Mouse (Mus musculus): ENCODE data around the gene Akap6.

The Akap6 gene

GRCm38 (mm10) chr12:53066321-53066720 is 367.1 kb downstream of the Akap6 start:
- Histone ChIP-seq H3K4me1 (replicated peaks; ENCODE audit: low read depth, low read length) (peaks cover 28% of the 10 kb centered on the region), H3K9me3 (ENCODE audit: low read length) (no peaks in the 10 kb centered on the region), H3K27me3 (ENCODE audit: insufficient read depth, low read length) (no peaks in the 10 kb centered on the region), H3K4me3 (replicated peaks; ENCODE audit: low read length) (no peak overlapping the region), H3K36me3 (ENCODE audit: insufficient read depth, low read length) (no peaks in the 10 kb centered on the region)
- TF ChIP-seq NANOG (IDR thresholded peaks at IDR 0.05; ENCODE audit: borderline replicate concordance, low read length) (no peak), CTCF (conservative IDR thresholded peaks at IDR 0.05; ENCODE audit: low read length) (no peak), POU5F1 (IDR thresholded peaks at IDR 0.05; ENCODE audit: borderline replicate concordance, low read length) (no peak)

GRCm38 (mm10) chr12:53070907-53071306 is 371.7 kb downstream of the Akap6 start:
- no peaks in the 10 kb centered on the region for H3K36me3 ChIP-seq (ENCODE audit: insufficient read depth, low read length)
- H3K4me1 ChIP-seq (replicated peaks; ENCODE audit: low read depth, low read length) = no peaks in the 10 kb centered on the region
- no peaks in the 10 kb centered on the region for H3K27me3 ChIP-seq (ENCODE audit: insufficient read depth, low read length)
- no peaks in the 10 kb centered on the region for H3K9me3 ChIP-seq (ENCODE audit: low read length)
- no peak for TF ChIP-seq NANOG (IDR thresholded peaks at IDR 0.05; ENCODE audit: borderline replicate concordance, low read length)
- TF ChIP-seq CTCF (conservative IDR thresholded peaks at IDR 0.05; ENCODE audit: low read length) = no peak
- no peak for TF ChIP-seq POU5F1 (IDR thresholded peaks at IDR 0.05; ENCODE audit: borderline replicate concordance, low read length)
- H3K4me3 ChIP-seq (replicated peaks; ENCODE audit: low read length) = no peak overlapping the region

GRCm38 (mm10) chr12:53076595-53077400 is 377.6 kb downstream of the Akap6 start:
- Histone ChIP-seq H3K36me3 (ENCODE audit: insufficient read depth, low read length) (no peaks in the 10 kb centered on the region), H3K4me1 (replicated peaks; ENCODE audit: low read depth, low read length) (no peaks in the 10 kb centered on the region), H3K4me3 (replicated peaks; ENCODE audit: low read length) (no peak overlapping the region), H3K27me3 (ENCODE audit: insufficient read depth, low read length) (no peaks in the 10 kb centered on the region), H3K9me3 (ENCODE audit: low read length) (no peaks in the 10 kb centered on the region)
- no peak for TF ChIP-seq CTCF (conservative IDR thresholded peaks at IDR 0.05; ENCODE audit: low read length)
- no peak for TF ChIP-seq NANOG (IDR thresholded peaks at IDR 0.05; ENCODE audit: borderline replicate concordance, low read length)
- no peak for TF ChIP-seq POU5F1 (IDR thresholded peaks at IDR 0.05; ENCODE audit: borderline replicate concordance, low read length)

GRCm38 (mm10) chr12:53085789-53086188 is 386.6 kb downstream of the Akap6 start:
- H3K4me1 ChIP-seq (replicated peaks; ENCODE audit: low read depth, low read length) = no peaks in the 10 kb centered on the region
- no peaks in the 10 kb centered on the region for H3K36me3 ChIP-seq (ENCODE audit: insufficient read depth, low read length)
- H3K4me3 ChIP-seq (replicated peaks; ENCODE audit: low read length) = no peak overlapping the region
- TF ChIP-seq CTCF (conservative IDR thresholded peaks at IDR 0.05; ENCODE audit: low read length) (no peak), POU5F1 (IDR thresholded peaks at IDR 0.05; ENCODE audit: borderline replicate concordance, low read length) (no peak), NANOG (IDR thresholded peaks at IDR 0.05; ENCODE audit: borderline replicate concordance, low read length) (no peak)
- no peaks in the 10 kb centered on the region for H3K27me3 ChIP-seq (ENCODE audit: insufficient read depth, low read length)
- no peaks in the 10 kb centered on the region for H3K9me3 ChIP-seq (ENCODE audit: low read length)

- TF ChIP-seq POU5F1 (IDR thresholded peaks at IDR 0.05; ENCODE audit: borderline replicate concordance, low read length) (no peak), CTCF (conservative IDR thresholded peaks at IDR 0.05; ENCODE audit: low read length) (no peak), NANOG (IDR thresholded peaks at IDR 0.05; ENCODE audit: borderline replicate concordance, low read length) (no peak)
- no peaks in the 10 kb centered on the region for H3K9me3 ChIP-seq (ENCODE audit: low read length)
- no peaks in the 10 kb centered on the region for H3K27me3 ChIP-seq (ENCODE audit: insufficient read depth, low read length)
- H3K4me3 ChIP-seq (replicated peaks; ENCODE audit: low read length) = no peak overlapping the region
- no peaks in the 10 kb centered on the region for H3K36me3 ChIP-seq (ENCODE audit: insufficient read depth, low read length)
- H3K4me1 ChIP-seq (replicated peaks; ENCODE audit: low read depth, low read length) = no peaks in the 10 kb centered on the region
These were observed 413.1 kb downstream of the Akap6 start for GRCm38 (mm10) chr12:53112276-53112675.

GRCm38 (mm10) chr12:53119352-53119751 is 420.2 kb downstream of the Akap6 start:
- H3K36me3 ChIP-seq (ENCODE audit: insufficient read depth, low read length) = no peaks in the 10 kb centered on the region
- H3K4me3 ChIP-seq (replicated peaks; ENCODE audit: low read length) = no peak overlapping the region
- H3K4me1 ChIP-seq (replicated peaks; ENCODE audit: low read depth, low read length) = no peaks in the 10 kb centered on the region; the same call in 1 of the 2 replicates
- no peaks in the 10 kb centered on the region for H3K27me3 ChIP-seq (ENCODE audit: insufficient read depth, low read length)
- H3K9me3 ChIP-seq (ENCODE audit: low read length) = 0 out of 2 replicates have a peak, but pooled peaks cover 4% of the 10 kb centered on the region
- TF ChIP-seq POU5F1 (IDR thresholded peaks at IDR 0.05; ENCODE audit: borderline replicate concordance, low read length) = no peak
- TF ChIP-seq NANOG (IDR thresholded peaks at IDR 0.05; ENCODE audit: borderline replicate concordance, low read length) = no peak
- no peak for TF ChIP-seq CTCF (conservative IDR thresholded peaks at IDR 0.05; ENCODE audit: low read length)

GRCm38 (mm10) chr12:53124131-53124530 is 424.9 kb downstream of the Akap6 start:
- H3K4me3 ChIP-seq (replicated peaks; ENCODE audit: low read length) = no peak overlapping the region
- H3K4me1 ChIP-seq (replicated peaks; ENCODE audit: low read depth, low read length) = no peaks in the 10 kb centered on the region; the same call in 1 of the 2 replicates
- no peaks in the 10 kb centered on the region for H3K36me3 ChIP-seq (ENCODE audit: insufficient read depth, low read length)
- no peak for TF ChIP-seq CTCF (conservative IDR thresholded peaks at IDR 0.05; ENCODE audit: low read length)
- TF ChIP-seq POU5F1 (IDR thresholded peaks at IDR 0.05; ENCODE audit: borderline replicate concordance, low read length) = no peak
- no peak for TF ChIP-seq NANOG (IDR thresholded peaks at IDR 0.05; ENCODE audit: borderline replicate concordance, low read length)
- 0 out of 2 replicates have a peak, but pooled peaks cover 4% of the 10 kb centered on the region for H3K9me3 ChIP-seq (ENCODE audit: low read length)
- H3K27me3 ChIP-seq (ENCODE audit: insufficient read depth, low read length) = no peaks in the 10 kb centered on the region

GRCm38 (mm10) chr12:53124696-53125095 is 425.5 kb downstream of the Akap6 start:
- H3K36me3 ChIP-seq (ENCODE audit: insufficient read depth, low read length) = no peaks in the 10 kb centered on the region
- no peak overlapping the region for H3K4me3 ChIP-seq (replicated peaks; ENCODE audit: low read length)
- H3K9me3 ChIP-seq (ENCODE audit: low read length) = 0 out of 2 replicates have a peak, but pooled peaks cover 4% of the 10 kb centered on the region
- no peaks in the 10 kb centered on the region; the same call in 1 of the 2 replicates for H3K4me1 ChIP-seq (replicated peaks; ENCODE audit: low read depth, low read length)
- H3K27me3 ChIP-seq (ENCODE audit: insufficient read depth, low read length) = no peaks in the 10 kb centered on the region
- TF ChIP-seq POU5F1 (IDR thresholded peaks at IDR 0.05; ENCODE audit: borderline replicate concordance, low read length) (no peak), CTCF (conservative IDR thresholded peaks at IDR 0.05; ENCODE audit: low read length) (no peak), NANOG (IDR thresholded peaks at IDR 0.05; ENCODE audit: borderline replicate concordance, low read length) (no peak)

Data from E14TG2a.4 (cell line).